Mouse (Mus musculus) lung, adult 2 months (tissue): ENCODE data around the gene Fzd4.

ENCODE experiments used
- CTCF ChIP-seq: fragments of 200-500 bp; IDR thresholded peaks from 2 replicates; pipeline ENCODE4 v1.5.1; 2011; ENCODE audit warnings: mild to moderate bottlenecking, low read length, control low read depth; ENCODE audit not compliant: insufficient read depth
- POLR2A ChIP-seq: fragments of 200-500 bp; IDR thresholded peaks from 2 replicates; pipeline ENCODE4 v1.6.1; 2011; ENCODE audit warnings: low read depth, mild to moderate bottlenecking, control low read depth, low read length, borderline replicate concordance; ENCODE audit errors: extremely low read depth

GRCm38 (mm10) chr7:89391281-89391680 lies 12.9 kb upstream of the Fzd4 start:
- TF ChIP-seq CTCF (no peak), POLR2A (no peak)
